Mouse (Mus musculus) skeletal muscle tissue, adult 2 months (tissue): ENCODE data around the gene Agpat1.

Source experiments
- DNase-seq: peaks from one replicate; pipeline ENCODE4 v3.0.0-alpha.2; 2012; ENCODE audit warnings: low read depth, low spot score

Gene Agpat1

GRCm38 (mm10) chr17:34652546-34652945 is 48.5 kb downstream of the Agpat1 start:
- DNase-seq, result no peak

GRCm38 (mm10) chr17:34652985-34653384 is 48.9 kb downstream of the Agpat1 start:
- no peak for DNase-seq

GRCm38 (mm10) chr17:34653746-34654285 is 49.8 kb downstream of the Agpat1 start:
- no peak for DNase-seq

- no peak for DNase-seq
Observed at GRCm38 (mm10) chr17:34654392-34654791, 50.3 kb downstream of the Agpat1 start.

- no peak for DNase-seq
Observed at GRCm38 (mm10) chr17:34655160-34655559, 51.1 kb downstream of the Agpat1 start.

GRCm38 (mm10) chr17:34655581-34655991 is 51.5 kb downstream of the Agpat1 start:
- peak; percentile 97 for DNase-seq

- DNase-seq, result no peak
Observed at GRCm38 (mm10) chr17:34656666-34657065, 52.6 kb downstream of the Agpat1 start.

GRCm38 (mm10) chr17:34657271-34657670 is 53.2 kb downstream of the Agpat1 start:
- no peak for DNase-seq

- no peak for DNase-seq
Observed at GRCm38 (mm10) chr17:34658145-34658544, 54.1 kb downstream of the Agpat1 start.

GRCm38 (mm10) chr17:34658591-34658990 is 54.5 kb downstream of the Agpat1 start:
- no peak for DNase-seq

- no peak for DNase-seq
Observed at GRCm38 (mm10) chr17:34659181-34659896, 55.3 kb downstream of the Agpat1 start.

- no peak for DNase-seq
Observed at GRCm38 (mm10) chr17:34659897-34660214, 55.8 kb downstream of the Agpat1 start.

GRCm38 (mm10) chr17:34660259-34660820 is 56.3 kb downstream of the Agpat1 start:
- peak; percentile 76 for DNase-seq

GRCm38 (mm10) chr17:34661121-34661591 is 57.1 kb downstream of the Agpat1 start:
- DNase-seq, result peak; percentile 77

- DNase-seq, result no peak
Observed at GRCm38 (mm10) chr17:34662468-34662867, 58.4 kb downstream of the Agpat1 start.

- DNase-seq, result no peak
Observed at GRCm38 (mm10) chr17:34662978-34663377, 58.9 kb downstream of the Agpat1 start.
